Mouse (Mus musculus): ENCODE measurements at regions not wholly inside any gene's neighbourhood (a gene's known extent, or its start where the extent isn't known, plus 50 kb on each side); places are given as distances from the start of the nearest gene placed in this dataset.

DNA sequence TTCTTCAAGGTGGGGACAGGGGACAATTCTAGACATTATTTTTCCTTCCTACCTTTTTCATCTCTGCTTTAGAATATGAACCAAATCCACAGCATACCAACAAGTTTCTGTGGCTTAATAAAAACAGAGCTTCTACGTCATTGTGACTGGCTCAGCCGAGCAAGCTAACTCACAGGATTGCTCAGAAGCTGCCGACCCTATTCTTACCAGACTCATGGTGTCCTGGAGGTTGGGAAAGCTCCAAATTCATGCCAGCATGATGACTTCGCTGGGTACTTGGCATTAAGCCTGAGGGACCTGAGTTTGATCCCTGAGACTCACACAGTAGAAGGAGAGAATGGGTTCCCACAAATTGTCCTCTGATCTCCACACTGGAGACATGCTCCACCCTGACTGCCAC, 253.1 kb upstream of the Tbl1xr1 start:
- Histone ChIP-seq H3K27me3 (ENCODE audit: control insufficient read depth, insufficient read depth, low read length) (no peaks in the 10 kb centered on the region), H3K27ac (ENCODE audit: insufficient read depth, low read length) (no peak overlapping the region), H3K36me3 (ENCODE audit: control insufficient read depth, insufficient read depth, low read length) (no peaks in the 10 kb centered on the region), H3K4me3 (ENCODE audit: extremely low read depth, insufficient read depth, insufficient read length) (no peak overlapping the region), H3K4me1 (ENCODE audit: control insufficient read depth, insufficient read depth, insufficient read length) (no peaks in the 10 kb centered on the region)
- TF ChIP-seq CTCF (IDR thresholded peaks at IDR 0.05; ENCODE audit: extremely low read depth, insufficient read depth, insufficient read length, insufficient replicate concordance): no peak
- no peak for TF ChIP-seq POLR2A (IDR thresholded peaks at IDR 0.05; ENCODE audit: low read depth, low read length)
- 89% methylated on average over 4 of the region's 4 CpGs for WGBS
- DNase-seq (ENCODE audit: low read depth in 1 of 2, low spot score in 2 of 2): no peak

DNA sequence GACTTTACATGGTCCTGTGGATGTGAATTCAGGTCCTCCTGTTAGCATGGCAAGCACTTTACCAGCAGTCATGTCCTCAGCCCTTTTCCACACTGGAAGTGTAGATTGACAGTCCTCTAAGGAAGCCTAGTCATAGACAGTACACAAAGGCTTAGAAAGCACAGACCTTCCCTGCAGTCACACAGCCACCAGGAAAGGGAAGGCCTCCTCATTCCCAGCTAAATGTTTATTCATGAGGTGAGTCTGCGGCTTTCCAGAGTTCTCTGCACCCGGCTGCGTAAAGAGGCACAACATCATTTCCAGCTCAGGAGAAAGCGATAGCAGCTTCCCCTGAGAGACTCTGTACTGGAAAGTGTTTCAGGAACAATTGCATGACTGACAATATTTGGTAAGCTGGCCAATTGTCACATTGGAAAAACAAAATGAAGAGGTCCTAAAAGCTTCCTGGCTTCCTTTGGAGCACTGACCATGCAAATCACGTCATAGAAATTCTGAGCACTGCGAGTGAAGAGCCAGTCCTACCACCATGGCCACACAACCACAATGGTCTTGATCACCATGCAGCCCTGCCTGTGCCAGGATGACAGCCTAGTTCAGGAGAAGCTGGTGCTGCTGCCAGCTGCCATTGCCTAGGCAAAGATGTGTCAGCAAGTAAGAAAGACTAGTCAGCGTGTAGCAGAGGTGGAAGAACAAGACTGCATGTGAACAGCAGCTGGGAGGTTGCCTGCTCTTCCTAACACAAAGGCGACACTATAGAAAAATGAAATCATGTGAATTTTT, 252.2 kb upstream of the Tbl1xr1 start:
- Histone ChIP-seq H3K4me3 (ENCODE audit: extremely low read depth, insufficient read depth, insufficient read length) (no peak overlapping the region), H3K27ac (ENCODE audit: insufficient read depth, low read length) (no peak overlapping the region), H3K36me3 (ENCODE audit: control insufficient read depth, insufficient read depth, low read length) (no peaks in the 10 kb centered on the region), H3K27me3 (ENCODE audit: control insufficient read depth, insufficient read depth, low read length) (no peaks in the 10 kb centered on the region), H3K4me1 (ENCODE audit: control insufficient read depth, insufficient read depth, insufficient read length) (no peaks in the 10 kb centered on the region)
- no peak for TF ChIP-seq POLR2A (IDR thresholded peaks at IDR 0.05; ENCODE audit: low read depth, low read length)
- TF ChIP-seq CTCF (IDR thresholded peaks at IDR 0.05; ENCODE audit: extremely low read depth, insufficient read depth, insufficient read length, insufficient replicate concordance): no peak
- WGBS: 88% methylated on average over 8 of the region's 8 CpGs
- no peak for DNase-seq (ENCODE audit: low read depth in 1 of 2, low spot score in 2 of 2)

DNA sequence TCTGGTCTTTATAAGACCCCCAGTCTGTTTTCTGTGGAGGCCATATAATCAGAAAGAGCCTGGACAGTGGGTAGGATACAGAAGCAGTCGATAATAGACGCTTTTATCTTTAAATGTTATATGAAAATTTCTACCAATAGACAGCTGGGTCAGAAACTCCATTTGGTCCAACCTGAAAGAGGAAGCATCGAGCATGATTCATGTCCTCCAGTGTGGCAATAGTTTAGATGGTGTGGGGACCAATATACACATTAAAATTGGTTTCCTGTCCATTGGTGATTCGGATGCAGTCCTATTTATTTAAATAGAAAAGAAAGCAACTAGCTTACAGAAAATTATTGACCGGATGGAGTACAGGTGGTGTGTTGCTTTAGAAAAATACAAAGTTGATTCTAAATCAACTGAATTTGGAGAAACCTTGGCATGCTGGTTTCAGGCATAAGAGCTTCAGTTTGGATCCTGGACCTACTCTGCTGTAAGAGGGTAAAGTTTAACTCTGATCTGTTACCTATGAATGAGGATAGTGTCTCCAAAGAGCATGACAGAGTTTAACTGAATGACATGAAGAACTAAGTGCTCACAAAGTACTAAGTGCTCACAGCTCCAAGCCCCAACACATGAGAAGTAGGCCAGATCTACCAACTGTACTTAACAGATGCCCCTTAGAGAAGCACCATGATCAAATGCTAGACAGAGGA, 251.4 kb upstream of the Tbl1xr1 start:
- no peak for DNase-seq (ENCODE audit: low read depth in 1 of 2, low spot score in 2 of 2)
- WGBS: 54% methylated on average over 5 of the region's 5 CpGs
- H3K27ac ChIP-seq (ENCODE audit: insufficient read depth, low read length): no peak overlapping the region
- H3K27me3 ChIP-seq (ENCODE audit: control insufficient read depth, insufficient read depth, low read length): no peaks in the 10 kb centered on the region
- H3K36me3 ChIP-seq (ENCODE audit: control insufficient read depth, insufficient read depth, low read length): no peaks in the 10 kb centered on the region
- H3K4me3 ChIP-seq (ENCODE audit: extremely low read depth, insufficient read depth, insufficient read length): no peak overlapping the region
- no peak for TF ChIP-seq POLR2A (IDR thresholded peaks at IDR 0.05; ENCODE audit: low read depth, low read length)
- no peak for TF ChIP-seq CTCF (IDR thresholded peaks at IDR 0.05; ENCODE audit: extremely low read depth, insufficient read depth, insufficient read length, insufficient replicate concordance)
- no peaks in the 10 kb centered on the region for H3K4me1 ChIP-seq (ENCODE audit: control insufficient read depth, insufficient read depth, insufficient read length)

DNA sequence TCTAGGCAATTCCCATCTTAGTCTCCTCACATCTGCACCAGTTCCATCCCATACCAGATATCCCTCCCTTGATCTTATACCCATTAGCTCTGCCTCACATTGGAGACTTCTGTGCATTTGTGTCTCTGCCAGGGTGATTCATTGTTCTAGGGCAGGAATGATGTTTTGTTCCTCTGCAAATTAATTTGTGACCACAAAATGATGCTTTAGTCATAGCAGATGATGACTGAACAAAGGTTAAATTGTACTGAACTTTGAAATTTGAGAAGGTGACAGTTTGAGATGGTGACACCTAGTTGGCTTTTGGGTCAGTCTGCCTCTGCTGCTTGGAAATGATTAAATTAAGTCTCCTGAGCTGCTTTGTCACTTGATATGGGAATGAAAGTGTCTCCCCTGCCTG, 248.8 kb upstream of the Tbl1xr1 start:
- Histone ChIP-seq H3K27me3 (ENCODE audit: control insufficient read depth, insufficient read depth, low read length) (no peaks in the 10 kb centered on the region), H3K4me1 (ENCODE audit: control insufficient read depth, insufficient read depth, insufficient read length) (no peaks in the 10 kb centered on the region), H3K27ac (ENCODE audit: insufficient read depth, low read length) (no peak overlapping the region), H3K36me3 (ENCODE audit: control insufficient read depth, insufficient read depth, low read length) (no peaks in the 10 kb centered on the region), H3K4me3 (ENCODE audit: extremely low read depth, insufficient read depth, insufficient read length) (no peak overlapping the region)
- DNase-seq (ENCODE audit: low read depth in 1 of 2, low spot score in 2 of 2): no peak
- TF ChIP-seq POLR2A (IDR thresholded peaks at IDR 0.05; ENCODE audit: low read depth, low read length): no peak
- no peak for TF ChIP-seq CTCF (IDR thresholded peaks at IDR 0.05; ENCODE audit: extremely low read depth, insufficient read depth, insufficient read length, insufficient replicate concordance)

DNA sequence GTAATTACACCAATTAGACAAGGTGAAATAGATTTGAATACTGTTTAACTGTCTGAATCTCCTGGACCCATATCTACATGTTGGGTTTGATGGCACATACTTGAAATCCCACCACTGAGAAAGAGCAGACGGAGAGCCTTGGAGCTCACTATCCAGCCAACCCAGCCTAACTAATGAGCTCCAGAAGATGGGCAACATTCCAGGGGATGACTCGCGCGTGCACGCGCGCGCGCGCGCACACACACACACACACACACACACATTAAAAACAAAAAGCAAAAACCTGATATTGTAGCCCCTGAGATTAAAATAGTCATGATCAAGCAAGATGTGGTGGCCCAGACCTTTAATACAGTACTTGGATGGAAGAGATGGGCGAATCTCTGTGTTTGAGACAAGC, 243.3 kb upstream of the Tbl1xr1 start:
- H3K4me1 ChIP-seq (ENCODE audit: control insufficient read depth, insufficient read depth, insufficient read length): no peaks in the 10 kb centered on the region
- no peak for DNase-seq (ENCODE audit: low read depth in 1 of 2, low spot score in 2 of 2)
- no peak overlapping the region for H3K4me3 ChIP-seq (ENCODE audit: extremely low read depth, insufficient read depth, insufficient read length)
- 97% methylated on average over 12 of the region's 12 CpGs for WGBS
- TF ChIP-seq CTCF (IDR thresholded peaks at IDR 0.05; ENCODE audit: extremely low read depth, insufficient read depth, insufficient read length, insufficient replicate concordance) (no peak), POLR2A (IDR thresholded peaks at IDR 0.05; ENCODE audit: low read depth, low read length) (no peak)
- no peaks in the 10 kb centered on the region for H3K36me3 ChIP-seq (ENCODE audit: control insufficient read depth, insufficient read depth, low read length)
- no peak overlapping the region for H3K27ac ChIP-seq (ENCODE audit: insufficient read depth, low read length)
- H3K27me3 ChIP-seq (ENCODE audit: control insufficient read depth, insufficient read depth, low read length): no peaks in the 10 kb centered on the region

DNA sequence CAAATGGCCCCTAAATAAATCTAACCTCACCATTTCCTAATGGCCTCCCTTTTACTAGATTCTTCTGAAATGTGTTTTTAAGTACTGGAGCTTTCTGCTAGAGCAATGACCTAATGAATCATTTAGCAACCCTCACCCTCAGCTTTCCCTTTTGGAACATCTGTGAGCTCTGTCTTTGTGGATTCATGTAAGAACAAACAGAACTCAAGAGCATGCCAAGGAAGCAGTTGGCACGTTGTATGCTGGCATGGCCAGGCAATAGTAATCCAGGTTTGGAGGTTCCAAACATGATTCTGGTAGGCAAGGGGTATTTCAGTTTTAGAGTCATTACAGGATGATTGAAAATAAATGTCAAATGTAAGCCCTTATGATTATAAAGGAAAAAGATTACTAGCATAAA, 240.9 kb upstream of the Tbl1xr1 start:
- Histone ChIP-seq H3K27me3 (ENCODE audit: control insufficient read depth, insufficient read depth, low read length) (no peaks in the 10 kb centered on the region), H3K4me1 (ENCODE audit: control insufficient read depth, insufficient read depth, insufficient read length) (no peaks in the 10 kb centered on the region), H3K4me3 (ENCODE audit: extremely low read depth, insufficient read depth, insufficient read length) (no peak overlapping the region), H3K27ac (ENCODE audit: insufficient read depth, low read length) (no peak overlapping the region), H3K36me3 (ENCODE audit: control insufficient read depth, insufficient read depth, low read length) (no peaks in the 10 kb centered on the region)
- 91% methylated on average over 1 of the region's 1 CpGs for WGBS
- DNase-seq (ENCODE audit: low read depth in 1 of 2, low spot score in 2 of 2): no peak
- TF ChIP-seq POLR2A (IDR thresholded peaks at IDR 0.05; ENCODE audit: low read depth, low read length) (no peak), CTCF (IDR thresholded peaks at IDR 0.05; ENCODE audit: extremely low read depth, insufficient read depth, insufficient read length, insufficient replicate concordance) (no peak)

Measured in spleen, adult 2 months (tissue).